Mouse (Mus musculus) limb, embryonic 12.5 days (tissue): ENCODE data around the gene P2ry1. TPM values are rescaled to one million over a fixed set of nuclear protein-coding genes. Genes with fewer than 3 reads are reported as not detected.

Source experiments
- ATAC-seq: fragments of 200-750 bp; cut with Nextera tagmentation; 2 replicates; pipeline ENCODE4 v1.8.0; 2017; ENCODE audit warnings: low read depth, moderate TSS enrichment; ENCODE audit not compliant: insufficient number of reproducible peaks, insufficient read depth, low FRiP score, low TSS enrichment
- H3K27ac ChIP-seq: fragments of 300-500 bp; sonication (generic); 2 replicates; pipeline ENCODE4 v1.5.1; 2016; ENCODE audit warnings: mild to moderate bottlenecking, moderate library complexity
- H3K27me3 ChIP-seq: fragments of 300-500 bp; sonication (generic); 2 replicates; pipeline ENCODE4 v1.6.1; 2016; ENCODE audit warnings: mild to moderate bottlenecking, moderate library complexity
- H3K36me3 ChIP-seq: fragments of 300-500 bp; sonication (generic); 2 replicates; pipeline ENCODE4 v1.6.1; 2016; ENCODE audit warnings: mild to moderate bottlenecking, moderate library complexity
- H3K4me1 ChIP-seq: fragments of 300-500 bp; sonication (generic); replicated peaks from 2 replicates; pipeline ENCODE4 v1.6.1; 2016
- H3K4me2 ChIP-seq: fragments of 300-500 bp; sonication (generic); 2 replicates; pipeline ENCODE4 v1.6.1; 2016; ENCODE audit warnings: mild to moderate bottlenecking, moderate library complexity
- H3K4me3 ChIP-seq: fragments of 300-500 bp; sonication (generic); replicated peaks from 2 replicates; pipeline ENCODE4 v1.5.1; 2016; ENCODE audit warnings: mild to moderate bottlenecking
- H3K9ac ChIP-seq: fragments of 300-500 bp; sonication (generic); replicated peaks from 2 replicates; pipeline ENCODE4 v1.6.1; 2016; ENCODE audit warnings: mild to moderate bottlenecking, moderate library complexity
- H3K9me3 ChIP-seq: fragments of 300-500 bp; sonication (generic); 2 replicates; pipeline ENCODE4 v1.6.1; 2016; ENCODE audit warnings: mild to moderate bottlenecking, moderate library complexity
- WGBS: fragments of 180-500 bp; shearing (Covaris S2); methylation state at CpG from one replicate; pipeline ENCODE4 v1.1.7; 2016; 5-methylcytosine and 5-hydroxymethylcytosine counted together
- polyA plus RNA-seq: library from polyadenylated mRNA; unstranded; fragments of >200 nt; fragmentation: Nextera tagmentation; extraction: Ambion mirVana; gene quantifications from 2 replicates; pipeline ENCODE4 v1.2.1, GENCODE M21; 2016

The P2ry1 gene
- 3.1 and 4.2 TPM in 2 replicates for polyA plus RNA-seq

DNA sequence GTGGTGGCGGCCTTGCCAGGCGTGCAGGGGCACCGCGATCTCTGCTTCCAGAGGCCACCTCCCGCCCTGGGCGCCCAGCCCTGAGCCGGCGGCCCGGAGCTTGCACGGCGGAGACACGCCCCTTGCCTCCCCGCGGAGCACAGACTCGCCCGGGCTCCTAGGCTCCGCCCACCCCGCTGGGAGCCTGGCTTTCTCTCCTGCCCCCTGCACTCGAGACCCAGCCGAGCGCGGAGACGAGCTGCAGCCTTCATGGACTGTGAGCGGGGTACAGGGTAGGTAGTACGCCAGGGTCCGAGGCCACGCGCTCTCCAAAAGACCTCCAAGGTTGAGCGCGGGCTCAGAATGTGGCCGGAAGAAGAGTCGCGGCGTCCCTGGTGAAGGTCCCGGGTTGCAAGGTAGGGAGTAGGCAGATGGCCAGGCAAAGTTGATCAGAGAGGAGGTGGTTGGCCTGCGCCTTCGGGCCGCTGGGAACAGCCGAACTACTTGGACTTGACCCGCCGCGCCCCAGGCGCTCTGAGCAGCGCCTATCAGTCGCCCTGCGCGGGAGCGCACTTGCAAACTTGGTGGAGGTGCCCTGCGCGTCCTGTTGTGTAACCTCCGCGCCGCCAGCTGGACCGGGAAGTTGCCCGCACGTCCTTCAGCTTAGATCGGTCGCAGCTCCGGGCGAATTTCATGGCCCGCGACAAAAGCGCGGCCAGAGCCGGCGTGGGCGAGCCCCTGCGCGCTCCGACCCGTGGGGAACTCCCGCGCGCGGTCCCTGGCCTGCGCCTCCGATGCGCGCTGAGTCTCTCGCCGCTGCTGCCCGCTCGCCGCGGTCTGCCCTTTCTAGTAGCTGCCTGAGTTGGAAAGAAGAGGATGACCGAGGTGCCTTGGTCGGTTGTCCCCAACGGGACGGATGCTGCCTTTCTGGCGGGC lies at the start of gene P2ry1:
P2ry1 (plus strand) TSS at position 209 of the 915 bp plus-strand sequence.
- Histone ChIP-seq H3K4me1 (0 out of 2 replicates have a peak, but pooled peaks cover 3% of the 10 kb centered on the region), H3K9ac (peak within 1 kb of the TSS; percentile 60), H3K36me3 (no peaks in the 10 kb centered on the region), H3K4me2 (peak within 1 kb of the TSS; percentile 94), H3K9me3 (no peaks in the 10 kb centered on the region), H3K27me3 (peaks cover 39% of the 10 kb centered on the region), H3K4me3 (peak within 1 kb of the TSS; percentile 64), H3K27ac (no peak within 1 kb of the TSS)
- under 1% methylated on average over 90 of the region's 90 CpGs for WGBS
- peak; percentile 96 for ATAC-seq

DNA sequence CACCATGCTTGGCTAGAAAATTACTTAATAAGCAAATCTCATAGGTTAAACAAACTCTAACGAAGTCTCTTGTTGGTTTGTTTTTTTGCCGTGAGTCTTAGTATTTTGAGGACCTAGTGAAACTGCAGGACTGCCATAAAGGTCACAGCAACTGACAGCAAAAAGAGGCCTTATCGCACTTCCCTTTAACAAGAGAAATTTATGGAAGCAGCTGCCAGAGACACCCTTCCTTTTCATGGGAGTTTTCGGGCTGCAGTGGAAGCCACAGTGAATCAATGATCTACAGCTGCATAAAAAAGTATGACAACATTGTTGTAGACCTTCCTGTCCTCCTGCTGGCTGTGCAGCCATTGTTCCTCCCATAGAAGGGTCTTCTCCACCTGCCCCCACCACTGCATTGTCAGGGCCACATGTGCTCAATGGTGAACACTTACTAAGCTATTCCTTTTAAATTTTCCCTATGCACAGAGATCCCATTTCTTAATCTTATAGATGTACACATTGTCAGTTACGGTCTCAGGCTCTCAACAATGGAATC lies 49.3 kb upstream of the P2ry1 start:
- H3K27ac ChIP-seq, result no peak overlapping the region
- H3K9me3 ChIP-seq, result no peaks in the 10 kb centered on the region
- H3K27me3 ChIP-seq, result no peaks in the 10 kb centered on the region
- H3K4me1 ChIP-seq, result no peaks in the 10 kb centered on the region
- ATAC-seq, result no peak
- H3K36me3 ChIP-seq, result no peaks in the 10 kb centered on the region
- H3K4me3 ChIP-seq, result no peak overlapping the region
- no peak overlapping the region for H3K9ac ChIP-seq
- H3K4me2 ChIP-seq, result no peak overlapping the region
- 80% methylated on average over 5 of the region's 5 CpGs for whole genome bisulfite sequencing

- Histone ChIP-seq H3K27me3 (no peaks in the 10 kb centered on the region), H3K4me2 (no peak overlapping the region), H3K4me3 (no peak overlapping the region), H3K9me3 (no peaks in the 10 kb centered on the region), H3K4me1 (no peaks in the 10 kb centered on the region), H3K27ac (no peak overlapping the region), H3K36me3 (no peaks in the 10 kb centered on the region), H3K9ac (no peak overlapping the region)
- no peak for ATAC-seq
- 75% methylated on average over 2 of the region's 2 CpGs for WGBS
Observed at GRCm38 (mm10) chr3:60954073-60954472, 48.5 kb upstream of the P2ry1 start.

DNA sequence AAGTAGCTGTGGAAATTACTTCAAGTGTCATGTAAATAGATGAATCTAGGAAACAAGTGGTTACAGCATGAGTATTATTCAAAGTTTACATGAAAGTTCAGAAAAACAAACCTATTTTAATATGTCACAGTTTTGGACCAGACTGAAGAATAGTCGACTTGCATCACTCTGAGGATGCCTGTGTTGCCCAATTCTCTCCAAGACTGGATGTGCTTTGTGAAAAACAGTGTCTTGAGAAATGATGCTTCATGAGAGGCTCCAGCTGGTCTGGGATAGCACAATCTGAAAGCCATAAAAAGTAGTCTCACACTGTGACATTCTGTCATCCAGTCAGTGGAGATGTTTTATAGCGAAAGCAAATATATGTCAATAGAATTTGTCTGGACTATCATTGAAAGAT lies 43.8 kb upstream of the P2ry1 start:
- H3K27me3 ChIP-seq, result no peaks in the 10 kb centered on the region
- WGBS, result 82% methylated on average over 2 of the region's 2 CpGs
- no peaks in the 10 kb centered on the region for H3K4me1 ChIP-seq
- no peak for ATAC-seq
- H3K36me3 ChIP-seq, result no peaks in the 10 kb centered on the region
- no peaks in the 10 kb centered on the region for H3K9me3 ChIP-seq
- H3K4me2 ChIP-seq, result no peak overlapping the region
- H3K27ac ChIP-seq, result no peak overlapping the region
- H3K4me3 ChIP-seq, result no peak overlapping the region
- no peak overlapping the region for H3K9ac ChIP-seq

GRCm38 (mm10) chr3:60965137-60965536 lies 37.5 kb upstream of the P2ry1 start:
- Histone ChIP-seq H3K9ac (no peak overlapping the region), H3K36me3 (no peaks in the 10 kb centered on the region), H3K4me1 (no peaks in the 10 kb centered on the region), H3K9me3 (no peaks in the 10 kb centered on the region), H3K27me3 (no peaks in the 10 kb centered on the region), H3K27ac (no peak overlapping the region), H3K4me2 (no peak overlapping the region), H3K4me3 (no peak overlapping the region)
- 81% methylated on average over 2 of the region's 2 CpGs for WGBS
- ATAC-seq, result no peak

DNA sequence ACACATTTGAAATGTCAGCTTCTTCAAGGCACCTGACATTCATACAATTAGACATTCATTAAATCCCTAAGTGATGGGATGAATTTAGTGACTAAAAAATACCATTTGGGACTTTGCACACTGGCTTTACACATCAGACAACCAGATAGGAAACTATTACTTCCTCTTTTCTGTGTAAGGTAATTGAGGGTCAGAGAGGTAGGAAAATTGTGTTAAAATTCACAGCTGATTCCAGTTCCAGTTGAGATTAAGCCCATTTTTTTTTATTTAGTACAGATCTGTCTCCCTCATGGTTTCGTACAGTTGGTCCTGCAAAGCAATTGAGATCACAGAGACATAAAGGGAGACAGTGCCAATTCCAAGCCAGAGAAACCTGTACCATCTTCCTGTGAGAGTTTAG lies 27.7 kb upstream of the P2ry1 start:
- no peak for ATAC-seq
- no peaks in the 10 kb centered on the region for H3K36me3 ChIP-seq
- 81% methylated on average over 1 of the region's 1 CpGs for WGBS
- no peak overlapping the region for H3K4me2 ChIP-seq
- H3K9ac ChIP-seq, result no peak overlapping the region
- H3K27ac ChIP-seq, result no peak overlapping the region
- H3K9me3 ChIP-seq, result no peaks in the 10 kb centered on the region
- no peaks in the 10 kb centered on the region for H3K4me1 ChIP-seq
- no peaks in the 10 kb centered on the region for H3K27me3 ChIP-seq
- no peak overlapping the region for H3K4me3 ChIP-seq

DNA sequence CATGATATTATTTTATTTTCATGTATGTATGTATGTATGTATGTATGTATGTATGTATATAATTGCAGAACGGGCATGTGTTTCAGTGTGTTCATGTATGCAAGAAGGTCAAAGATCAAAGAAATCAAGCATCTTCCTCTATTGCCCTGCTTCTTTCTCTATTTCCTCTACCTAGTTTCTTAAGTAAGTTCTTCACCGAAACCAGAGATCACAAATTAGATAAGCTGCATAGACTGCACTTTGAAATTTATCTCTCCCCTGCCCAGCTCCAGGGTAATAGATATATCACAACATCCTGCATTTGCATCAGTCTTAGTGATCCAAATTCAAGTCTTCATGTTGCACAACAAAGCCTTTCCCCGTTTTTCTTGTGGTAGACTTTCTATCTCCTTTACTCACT lies 20.5 kb upstream of the P2ry1 start:
- Histone ChIP-seq H3K4me1 (no peaks in the 10 kb centered on the region), H3K9me3 (no peaks in the 10 kb centered on the region), H3K36me3 (no peaks in the 10 kb centered on the region), H3K9ac (no peak overlapping the region), H3K27me3 (no peaks in the 10 kb centered on the region), H3K4me3 (no peak overlapping the region), H3K27ac (no peak overlapping the region), H3K4me2 (no peak overlapping the region)
- no peak for ATAC-seq
- WGBS, result 87% methylated on average over 3 of the region's 3 CpGs

DNA sequence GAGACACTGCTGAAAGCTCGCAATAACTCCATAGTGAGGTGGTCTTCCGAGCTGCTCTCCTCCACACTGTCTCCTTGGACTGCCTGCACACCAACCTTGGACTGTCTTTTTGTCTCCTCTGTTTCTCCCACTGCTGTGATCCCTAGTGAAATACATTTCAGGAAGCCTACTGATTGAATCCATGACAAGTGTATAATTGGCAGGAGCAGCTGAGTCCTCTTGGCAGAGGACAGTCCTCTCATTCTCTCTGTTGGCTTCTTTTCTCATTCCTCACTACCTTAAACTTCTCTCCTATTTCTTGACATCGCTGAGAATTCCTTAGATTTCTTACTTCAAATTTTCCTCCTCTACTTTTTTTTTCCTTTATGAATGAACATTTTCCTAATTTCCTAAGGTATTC lies 4.5 kb upstream of the P2ry1 start:
- Histone ChIP-seq H3K4me3 (no peak overlapping the region), H3K27me3 (peaks cover 23% of the 10 kb centered on the region), H3K36me3 (no peaks in the 10 kb centered on the region), H3K4me1 (no peaks in the 10 kb centered on the region), H3K9me3 (no peaks in the 10 kb centered on the region), H3K9ac (no peak overlapping the region), H3K4me2 (no peak overlapping the region), H3K27ac (no peak overlapping the region)
- WGBS, result 79% methylated on average over 3 of the region's 3 CpGs
- no peak for ATAC-seq

- H3K27me3 ChIP-seq, result peaks cover 36% of the 10 kb centered on the region
- no peak overlapping the region for H3K9ac ChIP-seq
- H3K4me2 ChIP-seq, result no peak overlapping the region
- ATAC-seq, result no peak
- no peak overlapping the region for H3K27ac ChIP-seq
- H3K4me3 ChIP-seq, result no peak overlapping the region
- no peaks in the 10 kb centered on the region for H3K9me3 ChIP-seq
- H3K4me1 ChIP-seq, result 0 out of 2 replicates have a peak, but pooled peaks cover 3% of the 10 kb centered on the region
- H3K36me3 ChIP-seq, result no peaks in the 10 kb centered on the region
Observed at GRCm38 (mm10) chr3:60999715-61000114, 2.9 kb upstream of the P2ry1 start.

- Histone ChIP-seq H3K4me3 (no peak overlapping the region), H3K9ac (no peak overlapping the region), H3K9me3 (no peaks in the 10 kb centered on the region), H3K4me1 (0 out of 2 replicates have a peak, but pooled peaks cover 3% of the 10 kb centered on the region), H3K36me3 (no peaks in the 10 kb centered on the region), H3K27ac (no peak overlapping the region), H3K27me3 (peaks cover 36% of the 10 kb centered on the region), H3K4me2 (no peak overlapping the region)
- ATAC-seq, result no peak
- WGBS, result 75% methylated on average over 4 of the region's 4 CpGs
Observed at GRCm38 (mm10) chr3:61000747-61001146, 1.8 kb upstream of the P2ry1 start.

- H3K4me1 ChIP-seq, result 0 out of 2 replicates have a peak, but pooled peaks cover 3% of the 10 kb centered on the region
- H3K27me3 ChIP-seq, result peaks cover 39% of the 10 kb centered on the region
- peak overlapping the region; percentile 60 for H3K9ac ChIP-seq
- ATAC-seq, result peak; percentile 64
- H3K27ac ChIP-seq, result no peak overlapping the region
- H3K4me3 ChIP-seq, result peak overlapping the region; percentile 64
- 3% methylated on average over 20 of the region's 20 CpGs for WGBS
- no peaks in the 10 kb centered on the region for H3K9me3 ChIP-seq
- H3K4me2 ChIP-seq, result peak overlapping the region; percentile 94
- H3K36me3 ChIP-seq, result no peaks in the 10 kb centered on the region
Observed at GRCm38 (mm10) chr3:61001852-61002586, 576 bp upstream of the P2ry1 start.
